Mouse (Mus musculus) spleen, adult 2 months (tissue): ENCODE measurements around the gene Abcb10.

ENCODE experiments used
- CTCF ChIP-seq: fragments of 200-500 bp; IDR thresholded peaks from 2 replicates; pipeline ENCODE4 v1.5.1; 2011; ENCODE audit warnings: mild to moderate bottlenecking, inconsistent platforms; ENCODE audit not compliant: insufficient read depth, insufficient read length, insufficient replicate concordance; ENCODE audit errors: extremely low read depth
- POLR2A ChIP-seq: fragments of 200-500 bp; IDR thresholded peaks from 2 replicates; pipeline ENCODE4 v1.6.1; 2011; ENCODE audit warnings: low read depth, low read length, inconsistent platforms

GRCm38 (mm10) chr8:124014751-124015150, 31.8 kb upstream of the Abcb10 start:
- TF ChIP-seq CTCF: no peak
- no peak for TF ChIP-seq POLR2A
